Mouse (Mus musculus) thymus, postnatal 10 days (tissue): ENCODE data around the gene Epha2.

Experiments
- DNase-seq, 2 experiments: peaks; one replicate each; pipeline ENCODE4 v3.0.0; 2021; ENCODE audit warnings: low spot score in 2 of 2

The Epha2 gene

GRCm38 (mm10) chr4:141301116-141301553 lies at the start of gene Epha2:
Epha2 (plus strand) TSS chr4:141301240.
- no peak for DNase-seq

- no peak for DNase-seq
Observed at GRCm38 (mm10) chr4:141252641-141253040, 48.4 kb upstream of the Epha2 start.

GRCm38 (mm10) chr4:141254234-141254633 lies 46.8 kb upstream of the Epha2 start:
- no peak for DNase-seq

DNA sequence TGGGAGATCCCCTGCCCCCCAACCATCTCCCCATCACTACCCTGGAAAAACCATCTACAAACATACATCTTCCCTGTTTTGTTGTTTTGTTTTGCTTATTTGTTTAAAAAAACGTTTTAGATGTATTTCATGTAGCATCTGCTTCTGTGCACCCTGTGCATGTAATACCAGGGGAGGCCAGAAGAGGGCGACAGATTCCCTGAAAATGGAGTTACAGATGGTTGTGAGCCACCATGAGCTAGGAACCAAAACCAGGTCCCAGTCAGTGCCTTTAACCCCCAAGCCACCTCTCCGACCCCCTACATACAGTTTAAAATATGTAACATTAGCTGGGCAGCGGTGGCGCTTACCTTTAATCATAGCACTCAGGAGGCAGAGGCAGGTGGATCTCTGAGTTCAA lies 43.6 kb upstream of the Epha2 start:
- DNase-seq = no peak

GRCm38 (mm10) chr4:141259413-141259812 lies 41.6 kb upstream of the Epha2 start:
- DNase-seq = no peak

DNA sequence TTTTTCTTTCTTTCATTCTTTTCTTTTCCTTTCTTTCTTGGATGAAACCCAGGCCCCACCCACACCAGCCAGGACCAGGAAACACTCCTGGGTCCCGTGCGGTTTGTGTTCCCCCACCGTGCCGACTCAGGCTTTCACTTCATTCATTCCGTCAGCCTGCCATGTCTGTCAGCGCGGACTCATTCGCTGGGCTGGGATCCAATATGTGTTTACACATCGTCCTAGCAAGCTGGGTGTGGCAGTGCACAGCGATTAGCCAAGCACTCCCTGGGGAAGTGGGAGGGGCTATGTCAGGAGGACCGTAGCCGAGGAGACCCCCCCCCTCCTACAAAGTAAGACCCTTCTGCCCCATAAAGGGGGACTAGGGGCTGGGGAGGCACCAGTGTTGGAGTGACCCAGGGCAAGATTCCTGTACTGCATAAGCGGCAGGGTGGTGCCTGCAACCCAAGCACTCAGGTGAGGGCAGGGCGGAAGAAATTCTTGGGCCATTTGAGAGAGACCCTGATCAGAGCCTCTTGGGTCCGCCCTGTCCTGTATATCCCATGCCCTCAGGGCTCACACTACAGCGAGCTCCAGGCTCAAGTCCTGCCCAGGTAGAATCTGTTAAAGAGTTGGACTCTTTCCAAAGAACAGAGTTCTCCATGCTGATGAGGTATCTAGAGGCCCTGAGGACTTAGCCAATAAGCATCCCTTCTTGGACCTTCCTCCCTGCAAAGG lies 40.9 kb upstream of the Epha2 start:
- no peak for DNase-seq

DNA sequence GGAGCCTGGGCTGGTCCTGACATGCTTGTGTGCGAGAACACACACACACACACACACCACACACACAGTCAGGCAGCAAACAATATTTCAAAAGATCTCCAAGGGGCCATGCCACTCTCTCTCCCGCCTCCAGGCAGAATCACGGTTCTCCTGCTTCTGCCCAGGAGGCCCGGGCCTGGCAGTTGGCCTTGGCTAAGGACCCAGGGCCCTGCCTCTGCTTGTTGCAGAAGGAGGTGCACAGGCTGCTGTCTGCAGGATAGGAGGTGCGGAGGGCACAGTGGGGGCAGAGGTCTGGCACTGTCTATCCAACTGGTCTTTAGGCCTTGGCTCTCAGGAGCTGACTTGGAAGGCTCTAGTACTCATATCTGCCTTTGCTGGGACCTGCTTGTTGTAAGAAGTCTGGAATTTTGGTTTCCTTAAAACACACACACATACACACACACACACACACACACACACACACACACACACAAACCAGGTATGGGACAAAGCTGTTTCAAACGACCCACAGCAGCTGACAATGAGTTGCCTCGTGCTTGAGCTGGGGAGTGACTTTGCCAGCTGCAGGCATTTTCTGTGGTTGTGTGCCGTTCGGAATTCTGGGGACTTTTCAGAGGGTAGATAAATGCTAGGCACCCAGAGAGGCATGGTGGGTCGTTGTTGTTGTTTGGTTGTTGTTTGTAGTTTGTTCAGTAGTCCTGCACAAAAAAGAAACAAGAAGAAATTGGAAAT lies 38.0 kb upstream of the Epha2 start:
- no peak for DNase-seq

DNA sequence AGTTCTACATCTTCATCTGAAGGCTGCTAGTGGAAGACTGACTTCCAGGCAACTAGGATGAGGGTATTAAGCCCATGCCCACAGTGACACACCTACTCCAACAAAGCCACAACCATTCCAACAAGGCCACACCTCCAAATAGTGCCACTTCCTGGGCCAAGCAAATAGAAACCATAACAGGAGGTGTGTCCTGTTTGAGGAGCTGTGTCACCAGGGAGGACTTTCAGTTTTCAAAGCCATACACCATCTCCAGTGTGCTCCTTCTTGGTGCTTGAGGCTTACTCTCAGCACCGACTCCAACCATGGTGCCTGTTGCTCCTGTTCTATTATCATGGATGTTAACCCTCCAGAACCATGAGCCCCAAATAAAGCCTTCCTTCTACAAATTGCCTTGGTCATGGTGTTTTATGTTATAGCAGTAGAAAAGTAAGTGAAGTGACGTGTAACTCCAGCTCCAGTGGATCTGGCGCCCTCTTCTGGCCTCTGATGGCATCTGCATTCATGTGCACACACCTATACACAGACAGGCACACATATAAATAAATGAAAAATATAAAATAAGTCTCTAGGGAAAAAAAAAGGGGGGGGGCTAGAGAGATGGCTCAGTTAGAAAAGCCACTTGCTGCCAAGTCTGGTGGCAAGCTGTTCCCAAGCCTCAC lies 34.9 kb upstream of the Epha2 start:
- no peak for DNase-seq

DNA sequence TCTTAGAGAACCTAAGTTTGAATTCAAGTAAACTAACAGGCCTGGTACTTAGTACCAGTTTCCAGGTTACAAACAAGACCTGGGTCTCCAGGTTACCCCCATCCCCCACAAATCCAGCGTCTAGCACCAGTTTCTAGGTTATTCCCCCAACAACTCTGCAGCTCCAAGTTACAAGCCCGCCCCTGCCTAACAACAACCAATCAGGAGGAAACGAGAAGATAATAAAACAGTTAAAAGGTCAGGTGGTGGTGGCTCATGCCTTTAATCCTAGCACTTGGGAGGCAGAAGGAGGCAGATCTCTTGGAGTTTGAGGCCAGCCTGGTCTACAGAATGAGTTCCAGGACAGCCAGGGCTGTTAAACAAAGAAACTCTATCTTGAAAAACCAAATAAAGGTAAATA lies 33.8 kb upstream of the Epha2 start:
- DNase-seq = no peak

DNA sequence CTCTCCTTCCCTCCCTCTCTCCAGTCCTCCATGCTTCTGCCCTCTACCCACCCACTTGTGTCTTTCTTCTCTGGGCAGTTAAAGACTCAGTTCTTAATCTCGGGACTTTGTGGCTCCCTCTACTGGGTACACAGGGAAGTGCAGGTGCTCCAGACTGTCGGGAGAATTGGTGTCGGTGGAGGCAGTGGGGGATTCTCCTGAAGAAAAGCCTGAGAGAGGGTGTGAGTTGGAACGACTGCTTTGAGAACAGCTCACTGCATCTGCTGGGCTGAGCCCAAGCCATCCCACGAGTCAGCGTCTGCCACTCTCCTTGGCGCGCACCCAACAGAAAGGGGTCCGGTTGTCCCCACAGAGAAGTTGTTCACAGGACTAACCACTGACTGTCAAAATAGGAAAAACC lies 33.2 kb upstream of the Epha2 start:
- peak in 1 of 2 experiments; percentile 41 for DNase-seq

DNA sequence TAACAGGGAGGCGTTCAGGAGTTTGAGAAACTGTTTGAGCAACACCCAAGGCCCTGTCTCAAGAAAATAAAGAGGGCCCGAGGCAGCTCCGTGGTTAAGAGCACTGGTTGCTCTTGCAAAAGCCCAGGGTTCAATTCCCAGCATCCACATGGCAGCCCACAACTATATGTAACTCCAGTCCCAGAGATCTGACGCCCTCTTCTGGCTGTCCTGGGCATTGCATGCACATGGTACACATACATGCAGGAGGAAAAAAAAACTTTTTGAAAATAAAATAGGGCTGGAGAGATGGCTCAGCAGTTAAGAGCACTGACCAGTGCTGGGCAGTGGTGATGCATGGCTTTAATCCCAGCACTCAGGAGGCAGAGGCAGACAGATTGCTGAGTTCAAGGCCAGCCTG lies 32.7 kb upstream of the Epha2 start:
- no peak for DNase-seq

- DNase-seq = no peak
Observed at GRCm38 (mm10) chr4:141269080-141269479, 32.0 kb upstream of the Epha2 start.

DNA sequence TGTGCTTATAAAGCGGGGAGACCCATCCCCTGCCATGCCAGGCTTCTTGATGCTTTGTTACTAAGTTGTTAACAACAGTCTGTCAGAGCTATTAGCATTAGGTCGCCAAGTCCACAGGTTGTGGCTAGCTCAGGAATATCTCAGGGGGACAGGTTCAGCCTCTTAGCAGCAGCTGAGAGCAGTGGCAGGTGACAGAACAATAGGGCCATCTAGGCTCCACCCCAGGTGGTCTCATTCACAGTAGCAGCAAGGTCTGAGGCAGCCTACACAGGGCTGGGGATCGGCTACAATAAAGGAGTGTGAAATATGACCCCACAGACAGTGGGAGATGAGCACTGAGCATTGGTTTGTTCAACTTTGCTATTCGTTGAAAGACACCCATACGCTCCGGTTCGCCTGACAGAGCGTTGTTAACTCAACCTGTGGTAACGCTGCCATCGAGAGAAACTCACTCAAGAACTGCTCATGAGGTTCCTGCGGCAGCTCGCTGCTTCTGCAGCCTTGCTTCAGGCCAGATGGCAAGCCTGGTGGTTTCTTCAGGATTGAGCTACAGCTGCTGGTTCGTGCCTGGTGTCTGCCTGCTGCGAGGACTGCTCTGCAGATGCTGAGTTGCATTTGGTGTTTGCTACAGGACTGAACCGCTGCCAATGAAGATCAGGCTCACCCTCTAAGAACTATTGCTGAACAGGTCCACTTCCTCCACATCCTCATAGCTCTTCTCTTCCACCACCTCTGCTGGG lies 30.7 kb upstream of the Epha2 start:
- DNase-seq = no peak

DNA sequence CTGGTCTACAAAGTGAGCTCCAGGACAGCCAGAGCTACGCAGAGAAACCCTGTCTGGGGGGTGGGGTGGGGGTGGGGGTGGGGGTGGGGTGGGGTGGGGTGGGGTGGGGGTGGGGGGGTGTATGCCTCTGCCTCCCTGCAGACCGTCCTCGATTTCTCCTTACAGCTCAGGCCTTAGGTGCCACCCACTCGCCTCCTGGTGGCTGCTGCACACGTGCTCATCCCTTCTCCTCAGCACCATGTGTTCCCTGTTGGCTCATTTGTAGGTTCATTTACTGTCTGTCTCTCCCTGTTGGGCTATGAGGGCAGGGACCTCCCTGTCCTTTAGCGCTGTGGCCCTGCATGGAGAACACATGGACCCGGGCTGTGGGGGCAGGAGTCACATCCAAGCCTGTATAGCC lies 29.8 kb upstream of the Epha2 start:
- DNase-seq = no peak

GRCm38 (mm10) chr4:141271721-141272120 lies 29.3 kb upstream of the Epha2 start:
- DNase-seq = no peak

GRCm38 (mm10) chr4:141272878-141273277 lies 28.2 kb upstream of the Epha2 start:
- no peak for DNase-seq

DNA sequence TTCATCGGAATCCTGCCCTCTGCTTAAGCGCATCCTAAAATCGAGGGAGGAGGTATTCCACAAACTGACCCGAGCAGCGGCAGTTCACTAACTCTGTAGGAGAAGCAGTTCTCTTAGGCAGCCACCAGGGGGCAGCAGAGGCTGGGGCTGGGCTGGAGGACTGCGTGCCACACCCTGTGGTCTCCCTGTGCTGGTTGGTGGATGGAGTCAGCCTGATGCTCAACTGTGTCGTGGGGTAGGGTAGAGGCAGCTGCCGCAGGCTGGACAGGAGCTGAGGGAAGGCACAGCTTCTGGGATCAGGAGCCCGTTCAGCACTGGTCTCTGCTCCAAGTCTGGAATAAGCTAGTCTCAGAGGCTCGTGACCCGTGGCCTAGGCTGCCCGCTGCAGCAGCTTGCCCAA lies 27.7 kb upstream of the Epha2 start:
- peak; percentile 30 to 76 for DNase-seq

DNA sequence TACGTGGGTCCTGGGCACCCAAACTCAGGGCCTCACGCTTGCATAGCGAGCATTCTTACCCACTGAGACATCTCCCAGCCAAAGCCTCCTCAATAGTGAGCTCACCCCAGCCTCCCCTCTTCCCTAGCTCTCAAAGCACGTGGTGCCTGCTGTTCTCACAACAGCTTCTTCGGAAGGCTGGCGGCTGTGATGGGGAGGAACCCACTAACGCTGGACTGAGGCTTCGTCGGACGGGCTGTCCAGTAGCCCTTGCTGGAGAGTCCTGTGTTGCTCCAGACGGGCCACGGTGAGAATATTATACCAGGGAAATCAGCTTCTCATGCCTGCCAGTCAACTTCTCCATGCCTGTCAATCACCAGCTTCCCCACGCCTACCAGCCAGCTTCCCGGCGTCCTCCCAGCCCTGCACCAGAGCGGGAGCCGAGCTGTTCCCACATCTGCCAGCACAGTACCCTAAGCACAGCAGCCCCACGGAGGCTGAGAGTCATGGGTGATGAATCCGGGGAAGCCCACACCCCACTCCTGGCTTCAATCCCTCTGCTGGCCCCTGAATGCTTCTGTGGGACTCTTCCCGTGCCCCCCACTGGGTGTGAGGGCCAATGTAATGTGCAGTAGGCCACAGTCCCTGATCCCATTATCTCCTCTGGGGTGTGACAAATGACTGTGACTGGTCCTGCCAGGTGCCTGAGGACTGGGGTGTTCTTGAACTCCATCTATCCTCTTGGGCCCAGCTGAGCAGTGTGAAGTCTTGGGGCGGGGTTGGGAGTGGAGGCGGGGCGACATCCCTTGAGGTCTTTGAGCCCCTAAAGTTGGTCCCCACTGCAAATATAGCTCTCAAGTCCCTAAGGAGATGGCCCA lies 26.3 kb upstream of the Epha2 start:
- no peak for DNase-seq

DNA sequence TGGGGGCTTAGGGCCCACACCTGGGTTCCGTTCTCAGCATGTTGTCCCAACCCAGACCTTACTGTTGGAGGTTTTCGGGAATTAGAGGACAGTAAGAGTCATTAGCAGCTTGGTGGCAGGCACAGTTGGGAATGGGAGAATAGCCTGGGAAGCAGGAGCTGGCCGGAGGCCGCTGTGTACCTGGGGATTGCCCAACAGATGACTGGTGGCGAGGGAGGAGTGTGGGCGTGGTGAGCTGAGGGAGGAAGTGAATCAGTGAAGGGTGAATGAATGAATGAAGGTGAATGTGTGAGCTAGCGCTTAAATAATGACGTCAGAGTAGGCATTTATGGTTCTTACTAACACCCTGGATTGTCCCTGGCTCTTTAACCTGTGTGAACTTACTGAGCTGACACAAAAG lies 23.9 kb upstream of the Epha2 start:
- DNase-seq = no peak

- DNase-seq = no peak
Observed at GRCm38 (mm10) chr4:141278154-141278553, 22.9 kb upstream of the Epha2 start.

DNA sequence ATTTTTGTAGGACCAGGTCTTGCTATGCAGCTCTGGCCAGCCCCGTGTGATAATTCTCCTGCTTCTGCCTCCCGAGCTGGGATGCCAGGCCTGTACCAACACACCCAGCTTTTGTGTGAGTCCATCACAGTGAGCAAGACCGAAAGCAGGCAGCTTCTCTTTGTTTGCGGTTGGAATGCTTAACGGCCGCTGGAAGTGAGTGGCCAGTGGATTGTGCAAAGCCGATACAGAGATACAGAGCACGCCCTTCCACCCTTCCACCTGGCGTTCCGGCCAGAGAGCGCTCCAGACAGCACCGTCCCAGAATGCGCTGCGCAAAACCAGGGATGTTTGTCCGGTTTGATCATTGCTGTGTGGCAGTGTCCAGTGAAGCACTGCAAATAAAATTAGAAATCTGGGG lies 21.7 kb upstream of the Epha2 start:
- DNase-seq = no peak
